Comparison of ENCODE assay signal across 25 mouse cellular contexts in the genomic region with DNA sequence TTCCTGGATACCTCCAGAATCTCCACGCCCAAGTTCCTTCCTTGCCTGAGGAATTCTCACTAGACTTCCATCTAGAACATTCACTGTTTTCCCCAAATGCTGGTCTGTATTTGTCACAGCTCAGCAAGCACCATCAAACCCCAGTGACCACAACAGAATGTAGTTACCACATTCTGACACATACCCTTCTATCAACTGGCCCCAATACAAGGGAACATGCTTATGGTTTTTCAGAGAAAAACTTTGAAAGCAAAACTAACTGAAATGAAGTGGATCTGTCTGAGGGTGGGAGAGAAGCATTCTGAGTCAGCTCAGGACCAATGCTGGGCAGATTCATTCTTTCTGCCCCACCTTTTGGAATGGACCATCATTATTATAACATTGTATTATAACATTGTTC.
A peak's percentile ranks its signal among the peaks of the same experiment; 100 is the strongest.
DNase-seq lines count a peak whose midpoint lies in the region; TF ChIP-seq lines count a peak whose summit lies in the region.
"Had no signal": no experiment of that assay in that cellular context is flagged by ENCODE, and none has a peak within 500 bp of the region (broad histone marks: within the 10 kb centered on the region; RNA-seq: fewer than 3 reads in every experiment).

No protein-coding gene starts in this region.

- H3K27ac ChIP-seq in embryonic fibroblast, embryonic 13.5 days (ENCODE audit: insufficient read depth, low read length): peak overlapping the region; percentile 74
- H3K27ac ChIP-seq: intestine, embryonic 15.5 days; limb, embryonic 10.5 days; limb, embryonic 15.5 days; liver, embryonic 13.5 days; midbrain, embryonic 10.5 days; midbrain, embryonic 15.5 days had no signal

- peaks cover 24% of the 10 kb centered on the region for H3K4me1 ChIP-seq in embryonic fibroblast, embryonic 13.5 days (ENCODE audit: control insufficient read depth, insufficient read depth, low read length)
- H3K4me1 ChIP-seq: midbrain, embryonic 15.5 days had no signal

- no peak overlapping the region for H3K4me3 ChIP-seq in embryonic fibroblast, embryonic 13.5 days (ENCODE audit: insufficient read depth, low read length)
- H3K4me3 ChIP-seq: intestine, embryonic 15.5 days; limb, embryonic 10.5 days; limb, embryonic 15.5 days; liver, embryonic 13.5 days; midbrain, embryonic 10.5 days; midbrain, embryonic 15.5 days; myocyte had no signal

- no peak for TF ChIP-seq POLR2A in embryonic fibroblast, embryonic 13.5 days (IDR thresholded peaks at IDR 0.05; ENCODE audit: low read depth, low read length)

- DNase-seq in 3T3-L1 (ENCODE audit: low read depth, low spot score): peak; percentile 77
- DNase-seq in Muller cell, postnatal 12 days (ENCODE audit: inconsistent ontology term): peak; percentile 82
- peak; percentile 48 to 72 for DNase-seq in natural killer cell, adult 2 months (ENCODE audit: low spot score in 2 of 2)
- no peak for DNase-seq in spleen, postnatal 36 days (ENCODE audit: low spot score in 2 of 2)
- DNase-seq in retina, postnatal 1 day: no peak
- no peak for DNase-seq in cerebellum, postnatal 4 days (ENCODE audit: low spot score in 2 of 2)
- DNase-seq: adrenal gland, adult 8-10 months; cerebellum, postnatal 10 days; gastrocnemius, postnatal 14 days; heart, postnatal 14 days; kidney, adult 2 months; kidney, postnatal 4 days; layer of hippocampus, postnatal 36 days; liver, embryonic 13.5 days; lung, adult 18-20 months; lung, postnatal 10 days; right cerebral cortex, postnatal 25 days; thymus, postnatal 14 days had no signal

- no peak for TF ChIP-seq CTCF in embryonic fibroblast, embryonic 13.5 days (IDR thresholded peaks at IDR 0.05; ENCODE audit: borderline replicate concordance, insufficient read depth, low read length)

Comparison
In these comparisons a context has a peak if more than half of its experiments do, and no peak if none do; other contexts are left out.
1. DNase-seq: peak in 3T3-L1 (single experiment), Muller cell, postnatal 12 days (single experiment) and natural killer cell, adult 2 months (2 of 2); none in spleen, postnatal 36 days (0 of 2), retina, postnatal 1 day (single experiment) and cerebellum, postnatal 4 days (0 of 2).